Mouse (Mus musculus): ENCODE results near the gene Ncaph.

GRCm38 (mm10) chr2:127070879-127071278, 62.9 kb downstream of the Ncaph start:
- no peak for TF ChIP-seq POLR2A (IDR thresholded peaks at IDR 0.05; ENCODE audit: insufficient read length, low read depth)
- TF ChIP-seq SRF (IDR thresholded peaks at IDR 0.05; ENCODE audit: control insufficient read depth, insufficient read length, low read depth) = no peak
- no peak for TF ChIP-seq MYOG (IDR thresholded peaks at IDR 0.05; ENCODE audit: control insufficient read depth in 1 of 3, insufficient read depth in 1 of 3, insufficient read length in 2 of 3, low read depth in 2 of 3)
- TF ChIP-seq TCF12 (IDR thresholded peaks at IDR 0.05; ENCODE audit: insufficient read depth, poor library complexity, severe bottlenecking) = no peak
- no peak for TF ChIP-seq CEBPB (IDR thresholded peaks at IDR 0.05; ENCODE audit: insufficient read depth, poor library complexity, severe bottlenecking)
- TF ChIP-seq MAX (IDR thresholded peaks at IDR 0.05; ENCODE audit: low read depth) = no peak
- TF ChIP-seq MYOD1 (IDR thresholded peaks at IDR 0.05; ENCODE audit: control insufficient read depth in 1 of 3, insufficient read length in 2 of 3, low read depth in 2 of 3) = no peak
- no peak for TF ChIP-seq USF1 (IDR thresholded peaks at IDR 0.05; ENCODE audit: low read depth)
- no peak for TF ChIP-seq E2F4 (IDR thresholded peaks at IDR 0.05; ENCODE audit: insufficient read depth)
- TF ChIP-seq POLR2AphosphoS2 (IDR thresholded peaks at IDR 0.05; ENCODE audit: insufficient read length, low read depth) = no peak
- no peak for TF ChIP-seq REST (IDR thresholded peaks at IDR 0.05; ENCODE audit: insufficient read depth, insufficient read length)
- no peak for TF ChIP-seq TCF3 (IDR thresholded peaks at IDR 0.05; ENCODE audit: insufficient read length, low read depth)

All from myocyte (in vitro differentiated cells).